Mouse (Mus musculus) retina, embryonic 14.5 days (tissue): ENCODE results near the gene Upk2.

Source experiments
- DNase-seq: peaks from one replicate; pipeline ENCODE4 v3.0.0-alpha.2; 2015; ENCODE audit warnings: low spot score

The Upk2 gene

DNA sequence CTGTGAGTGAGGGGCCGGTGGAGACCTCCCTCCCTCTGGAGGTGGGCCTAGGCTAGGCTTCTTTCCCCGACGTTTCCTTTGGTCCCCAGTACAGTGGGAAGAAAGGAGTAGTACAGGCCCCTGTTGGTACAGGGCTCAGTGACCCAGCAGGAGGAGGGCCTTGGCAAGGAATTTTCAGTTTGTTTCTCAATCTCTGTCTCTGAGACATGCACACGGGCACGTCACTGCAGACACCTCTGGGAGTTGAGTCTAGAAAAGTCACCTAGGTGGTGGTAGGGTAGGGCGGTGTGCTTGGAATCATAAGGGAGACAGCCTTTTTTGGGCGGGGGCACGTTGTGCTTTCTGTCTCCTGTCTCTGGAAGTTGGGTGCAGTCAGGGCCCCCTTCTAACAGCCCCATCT is 33.6 kb upstream of the Upk2 start:
- no peak for DNase-seq

DNA sequence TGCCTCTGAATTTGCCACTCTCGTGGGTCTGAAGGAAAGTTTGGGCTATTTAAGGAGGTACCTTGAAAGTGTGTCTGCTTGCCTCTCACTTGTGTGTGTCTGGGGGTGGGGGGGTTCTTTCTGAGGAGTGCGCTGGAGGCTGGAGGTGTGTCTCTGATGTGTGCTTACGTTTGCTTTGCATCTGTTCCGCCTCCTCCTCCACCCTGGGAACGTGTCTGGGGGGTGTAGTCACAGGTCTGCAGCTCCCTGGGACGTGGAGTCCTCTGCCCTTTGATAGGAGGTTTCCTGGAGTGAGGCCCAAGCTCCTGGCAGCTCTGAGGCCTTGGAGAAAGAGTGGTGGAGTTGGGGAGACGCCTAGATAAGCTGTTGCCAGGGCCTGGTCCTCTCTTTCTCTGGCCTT is 32.7 kb upstream of the Upk2 start:
- no peak for DNase-seq

DNA sequence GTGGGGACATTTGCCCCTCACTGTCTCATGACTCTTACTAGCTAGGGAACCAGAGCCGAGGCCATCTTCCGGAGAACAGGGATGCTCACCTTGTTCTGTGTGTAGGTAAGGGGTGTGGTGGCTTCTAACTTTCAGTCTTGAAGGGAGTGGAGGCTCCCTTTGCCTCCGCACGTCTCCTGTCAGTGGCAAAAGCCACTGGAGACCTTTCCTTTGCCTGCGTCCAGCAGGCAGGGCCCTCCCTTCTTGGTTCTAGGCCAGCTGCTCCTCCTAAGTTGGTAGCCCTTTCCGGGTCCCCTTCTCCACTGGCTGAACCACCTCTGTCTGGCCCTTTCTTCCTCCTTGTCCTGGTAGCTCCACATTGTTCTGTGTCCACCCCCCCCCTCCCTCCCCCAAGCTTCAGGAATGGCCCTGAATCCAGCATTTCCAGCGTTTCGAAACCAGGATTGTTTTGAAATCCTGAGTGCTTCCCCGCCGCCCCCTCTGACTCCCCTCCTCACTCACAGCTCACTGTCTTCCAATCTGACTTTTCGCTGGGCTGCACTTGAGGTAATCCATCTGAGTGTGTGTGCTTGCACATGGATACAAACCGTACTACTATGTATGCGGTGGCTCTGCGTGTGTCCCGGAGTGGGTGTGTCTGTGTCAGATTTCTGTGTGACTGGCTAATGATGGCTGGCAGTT is 32.1 kb upstream of the Upk2 start:
- DNase-seq, result no peak

DNA sequence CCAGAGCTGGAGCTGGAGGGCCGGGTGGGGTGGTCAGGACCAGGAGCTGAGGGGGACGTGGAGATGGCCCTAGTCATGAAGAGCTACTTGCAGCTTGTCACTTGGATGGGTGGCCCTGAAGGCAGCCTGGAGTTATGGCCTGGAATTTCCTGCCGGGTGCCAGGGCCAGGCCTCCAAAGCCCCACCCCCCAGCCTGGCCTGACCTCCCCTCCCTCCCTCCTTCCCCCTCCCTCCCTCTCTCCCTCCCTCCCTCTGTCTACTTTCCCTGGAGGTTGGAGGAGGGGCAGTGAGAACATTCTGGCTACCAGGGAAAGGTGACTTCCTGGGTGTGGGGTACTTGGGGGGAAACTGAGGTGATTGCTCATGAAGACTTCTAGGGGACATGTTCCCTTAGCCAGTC is 31.6 kb upstream of the Upk2 start:
- DNase-seq, result no peak

DNA sequence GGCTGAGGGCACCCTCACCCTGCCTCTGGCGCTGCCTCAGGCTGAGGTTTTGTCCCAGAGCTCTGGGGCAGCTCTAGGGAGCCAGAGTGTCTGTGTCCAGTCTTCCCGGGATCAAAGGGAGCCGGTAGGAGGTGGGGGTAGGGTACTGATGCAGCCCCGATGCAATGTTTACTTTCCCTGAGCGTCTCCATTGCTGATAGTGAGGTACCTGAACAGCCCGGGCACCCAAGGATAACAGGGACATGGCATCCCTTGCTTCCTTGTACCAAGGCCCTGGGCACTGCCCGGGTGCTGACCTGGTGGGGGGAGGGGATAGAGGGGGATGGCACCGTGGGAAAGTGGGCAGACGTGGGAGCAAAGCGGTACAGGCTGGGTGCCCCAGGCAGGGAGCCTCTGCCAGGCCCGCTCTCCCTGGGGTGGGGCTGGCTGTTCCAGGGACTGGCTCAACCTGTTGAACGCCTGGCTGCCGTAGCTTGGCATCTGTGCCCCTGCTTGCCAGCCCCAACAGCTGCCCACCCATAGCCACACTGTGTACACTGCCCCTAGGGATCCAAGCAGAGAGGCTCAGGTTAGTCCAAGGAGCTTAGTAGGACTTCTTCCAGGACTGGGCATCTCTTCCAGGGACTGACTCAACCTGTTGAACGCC is 30.9 kb upstream of the Upk2 start:
- DNase-seq, result no peak

DNA sequence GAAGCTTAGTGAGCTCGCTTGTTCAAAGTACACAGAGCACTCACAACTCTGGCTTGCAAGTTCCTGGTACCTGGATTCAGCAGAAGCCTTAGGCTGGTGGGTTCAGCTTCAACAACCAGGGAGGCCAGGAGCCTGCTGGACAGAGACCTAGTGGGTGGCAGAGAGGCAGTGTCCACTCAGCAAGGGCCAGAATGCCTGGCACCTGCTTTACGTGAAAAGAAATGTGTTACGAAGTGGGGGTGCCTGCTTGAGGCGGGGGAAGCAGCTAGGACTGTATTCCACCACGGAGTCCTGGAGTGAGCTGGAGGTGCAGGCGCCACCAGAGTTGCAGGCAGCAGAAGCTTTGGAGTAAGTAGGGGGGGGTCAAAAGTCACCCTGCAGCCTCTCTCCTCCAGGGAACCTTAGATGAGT is 30.3 kb upstream of the Upk2 start:
- no peak for DNase-seq

DNA sequence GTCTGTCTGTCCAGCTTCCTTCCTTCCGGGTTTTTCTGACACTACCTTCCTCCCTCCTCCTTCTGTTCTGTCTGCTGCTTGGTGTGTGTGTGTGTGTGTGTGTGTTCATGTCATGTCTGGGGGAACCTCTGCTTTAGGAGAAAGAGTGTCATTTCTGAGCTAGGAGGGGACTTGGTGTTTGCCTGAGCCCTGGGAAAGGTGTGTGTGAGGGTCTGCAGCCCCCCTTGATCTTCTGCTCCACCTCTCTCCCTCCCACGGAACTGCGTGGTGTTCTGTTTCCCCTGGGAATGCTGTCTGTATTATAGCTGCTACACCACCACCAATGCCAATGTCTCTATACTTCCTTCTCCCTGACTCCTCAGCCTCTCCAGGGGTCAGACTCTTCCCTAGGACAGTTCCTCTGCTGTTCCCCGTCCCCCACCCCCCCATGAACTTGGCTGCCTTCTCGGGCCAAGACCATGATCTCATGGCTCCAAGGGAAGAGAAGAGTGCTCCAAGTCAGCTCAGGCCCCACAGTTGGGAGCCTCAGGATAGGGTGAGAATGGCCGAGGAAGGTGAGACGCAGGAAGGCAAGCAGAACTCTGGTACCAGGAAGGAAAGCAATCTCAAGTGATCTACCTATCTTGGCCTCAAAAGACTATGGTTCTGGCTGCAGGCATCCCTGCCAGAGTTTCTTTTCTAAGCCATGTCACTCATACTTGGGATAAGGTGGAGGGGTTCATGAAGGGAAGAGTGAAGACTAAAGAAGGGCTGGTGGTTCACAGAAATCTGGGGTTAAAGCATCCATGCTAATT is 29.7 kb upstream of the Upk2 start:
- DNase-seq, result no peak

DNA sequence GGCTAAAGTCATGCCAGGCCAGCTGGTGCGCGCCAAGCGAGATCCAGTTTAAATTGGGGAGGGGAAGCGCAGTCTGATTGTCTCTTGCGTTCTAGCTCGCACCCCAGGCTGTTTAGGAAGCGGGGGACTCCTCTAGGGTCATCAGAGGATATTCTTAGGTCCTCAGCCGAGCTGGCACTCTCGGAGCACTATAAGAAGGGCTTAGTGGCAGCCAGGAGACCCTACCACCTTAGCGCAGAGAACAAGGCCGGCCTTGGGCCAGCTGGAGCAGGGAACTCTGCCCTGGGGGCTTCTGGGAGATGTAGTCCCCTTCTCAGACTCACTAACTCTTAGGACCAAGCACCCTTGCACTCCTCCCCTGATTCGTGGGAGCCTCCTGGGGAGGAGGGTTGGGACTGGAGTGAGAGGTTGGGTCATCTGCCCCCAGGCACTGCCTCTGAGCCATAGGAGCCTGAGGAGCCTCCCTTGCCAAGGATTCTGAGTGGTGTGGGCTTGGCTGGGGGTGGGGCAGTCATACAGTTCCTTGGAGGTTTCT is 28.8 kb upstream of the Upk2 start:
- DNase-seq, result peak; percentile 78

DNA sequence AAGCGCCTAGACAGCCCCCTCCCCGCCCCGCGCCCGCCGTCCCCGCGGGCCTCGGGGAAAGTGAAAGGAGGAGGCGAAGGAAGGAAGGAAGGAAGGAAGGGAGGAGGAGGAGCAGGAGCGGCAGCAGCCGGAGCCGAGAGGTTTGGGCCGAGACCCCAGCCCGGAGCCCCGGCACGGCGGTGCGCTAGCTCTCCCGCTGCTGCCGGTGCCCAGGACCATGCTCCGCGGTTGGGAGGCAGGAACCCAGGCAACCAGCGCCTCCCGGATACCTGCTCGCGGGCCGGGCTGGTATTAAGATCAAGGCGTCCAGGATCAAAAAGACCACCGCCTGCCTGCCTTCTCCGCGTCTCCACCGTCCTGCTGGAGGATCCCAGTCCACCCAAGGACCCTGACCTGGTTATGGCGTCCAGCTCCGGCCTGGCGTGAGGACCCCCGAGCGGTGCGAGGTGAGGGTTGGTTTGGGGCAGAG is 28.3 kb upstream of the Upk2 start:
- no peak for DNase-seq

DNA sequence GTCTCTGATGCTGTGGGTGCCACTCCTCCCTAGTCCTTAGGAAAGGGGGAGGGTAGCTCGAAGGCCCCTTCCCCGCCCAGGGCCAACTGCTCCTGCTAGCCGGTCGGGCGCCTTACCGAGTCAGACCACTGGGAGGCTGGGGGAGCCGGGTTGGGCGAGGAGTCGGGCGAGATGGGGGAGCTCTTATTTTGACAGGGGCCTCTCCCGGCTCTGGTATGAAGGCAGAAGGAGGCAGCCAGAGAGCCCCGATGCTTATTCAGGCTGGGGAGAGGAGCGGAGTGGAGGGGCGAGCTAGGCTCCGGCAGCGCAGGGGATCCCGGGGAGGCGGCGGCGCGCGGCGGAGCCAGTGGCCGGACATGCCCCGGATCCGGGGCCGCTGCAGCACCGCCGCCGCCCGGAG is 27.8 kb upstream of the Upk2 start, which contains the start of gene Bcl9l:
Gene Bcl9l, plus strand, starts transcription at position 274 of the 400 bp plus-strand sequence.
- DNase-seq, result peak; percentile 96

DNA sequence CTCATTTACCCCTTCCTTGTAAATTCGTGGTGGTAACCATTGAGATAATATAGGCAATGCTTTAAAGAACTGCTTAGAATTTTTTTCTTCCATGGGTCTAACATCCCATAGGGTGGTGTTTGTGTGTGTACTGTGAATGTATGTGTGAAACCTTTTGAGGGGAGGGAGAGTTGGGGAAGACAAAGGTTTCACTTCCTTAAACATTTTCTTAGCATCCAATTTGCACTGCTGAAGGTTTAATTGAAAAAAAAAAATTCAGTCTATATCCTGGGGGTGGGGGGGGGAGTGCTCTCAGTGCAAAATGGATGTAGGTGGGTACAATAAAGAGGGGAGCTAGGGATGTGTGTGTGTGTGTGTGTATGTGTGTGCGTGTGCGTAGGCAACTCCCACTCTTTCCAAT is 27.3 kb upstream of the Upk2 start:
- DNase-seq, result no peak

DNA sequence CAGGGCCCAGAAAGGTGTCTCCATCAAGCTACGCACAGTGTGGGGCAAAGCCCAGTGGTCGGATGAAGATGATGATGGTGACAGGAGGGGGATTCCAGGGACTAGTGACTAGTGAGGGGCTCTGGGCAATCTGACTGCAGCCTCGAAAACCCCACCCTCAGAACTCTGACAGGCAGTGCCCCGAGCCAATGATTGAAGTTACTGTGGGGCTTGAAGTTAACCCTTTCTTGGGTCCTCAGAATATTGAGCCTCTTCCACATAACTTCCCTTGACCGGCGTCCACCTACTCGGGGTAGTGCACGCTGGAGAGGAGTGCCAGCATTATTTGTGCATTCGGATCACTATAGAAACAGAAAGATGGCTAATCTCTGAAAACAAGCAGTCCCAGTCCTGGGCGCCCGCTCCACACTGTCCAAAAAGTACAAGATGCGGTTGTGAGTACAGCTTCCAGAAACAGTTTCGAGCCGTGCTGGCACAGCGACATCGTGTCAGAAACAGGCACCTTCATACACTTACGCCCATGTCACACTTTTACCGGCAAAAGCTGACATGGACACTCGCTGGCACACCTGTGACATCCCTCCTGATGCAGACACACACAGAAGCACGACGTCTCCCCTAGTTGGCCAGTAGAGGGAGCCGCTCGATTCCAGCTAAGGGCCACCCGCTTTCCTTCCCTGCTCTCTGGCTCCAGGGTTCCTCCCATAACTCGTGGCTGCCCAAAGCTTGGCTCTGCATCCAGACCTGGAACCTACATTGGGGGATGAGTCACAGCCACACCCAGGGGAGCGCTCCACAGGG is 25.1 kb upstream of the Upk2 start:
- peak; percentile 94 for DNase-seq

DNA sequence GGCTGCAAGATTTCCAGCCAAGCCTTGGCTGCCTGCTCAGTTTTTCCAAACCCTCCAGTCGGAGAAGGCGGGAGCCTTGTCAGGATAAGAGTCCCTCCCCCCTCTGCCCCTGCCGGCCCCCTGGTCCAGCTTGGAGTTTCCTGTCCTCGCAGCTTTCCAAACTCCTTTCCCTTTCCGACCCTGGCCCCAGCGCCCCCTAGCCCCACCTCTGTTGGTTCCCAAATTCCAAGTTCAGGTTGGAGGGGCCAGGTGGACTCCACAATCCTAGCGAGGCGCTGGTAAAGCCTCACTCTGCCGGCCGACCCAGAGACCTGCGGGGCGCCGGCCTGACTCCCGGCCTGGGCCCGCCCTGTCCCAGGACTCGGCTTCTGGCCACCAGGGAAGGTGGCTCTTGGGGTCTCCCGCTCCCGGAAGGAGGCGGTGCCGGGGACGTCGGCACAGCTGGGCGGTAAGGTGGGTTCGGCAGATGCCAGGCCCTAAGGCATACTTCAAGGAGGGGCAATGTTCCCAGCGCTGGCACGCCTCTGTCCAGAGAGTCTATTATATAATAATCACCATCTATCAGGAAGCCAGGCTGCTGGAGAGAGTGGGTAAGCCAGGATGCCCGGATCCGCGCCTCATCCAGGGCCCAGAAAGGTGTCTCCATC is 24.3 kb upstream of the Upk2 start:
- DNase-seq, result peak; percentile 93

DNA sequence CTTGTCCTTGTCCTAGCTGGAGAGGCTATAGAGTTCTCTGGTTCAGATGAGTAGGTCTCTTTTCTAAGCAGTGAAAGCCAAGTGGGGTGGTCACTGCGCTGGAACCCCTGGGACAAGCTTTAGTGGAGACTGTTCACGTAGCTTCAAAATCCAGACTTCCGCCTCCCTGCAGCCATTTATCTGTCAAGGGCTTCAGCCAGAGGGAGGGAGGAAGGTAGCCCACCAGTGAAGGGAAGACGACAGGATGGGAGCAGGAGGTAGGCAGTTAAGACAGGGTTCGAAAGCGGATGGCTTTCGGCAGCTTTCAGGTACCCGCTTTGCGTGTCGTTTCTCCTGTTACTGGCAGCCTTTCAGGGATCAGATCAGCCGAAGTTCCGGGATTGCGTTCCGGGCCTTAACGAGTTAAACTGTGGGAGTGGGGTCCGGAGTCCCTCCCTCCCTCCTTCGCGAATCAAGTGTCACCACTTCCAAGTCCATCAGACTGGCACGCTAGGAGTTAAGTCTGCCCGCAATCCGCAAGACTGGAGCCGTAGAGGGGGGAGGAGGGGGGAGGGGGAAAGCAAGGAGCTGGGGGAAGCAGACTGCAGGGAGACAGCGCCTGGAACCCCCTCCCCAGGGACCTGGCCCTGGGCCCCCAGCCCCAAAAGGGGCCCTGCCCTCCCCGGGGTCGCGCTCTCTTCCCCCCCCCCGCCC is 23.6 kb upstream of the Upk2 start:
- DNase-seq, result peak; percentile 91

DNA sequence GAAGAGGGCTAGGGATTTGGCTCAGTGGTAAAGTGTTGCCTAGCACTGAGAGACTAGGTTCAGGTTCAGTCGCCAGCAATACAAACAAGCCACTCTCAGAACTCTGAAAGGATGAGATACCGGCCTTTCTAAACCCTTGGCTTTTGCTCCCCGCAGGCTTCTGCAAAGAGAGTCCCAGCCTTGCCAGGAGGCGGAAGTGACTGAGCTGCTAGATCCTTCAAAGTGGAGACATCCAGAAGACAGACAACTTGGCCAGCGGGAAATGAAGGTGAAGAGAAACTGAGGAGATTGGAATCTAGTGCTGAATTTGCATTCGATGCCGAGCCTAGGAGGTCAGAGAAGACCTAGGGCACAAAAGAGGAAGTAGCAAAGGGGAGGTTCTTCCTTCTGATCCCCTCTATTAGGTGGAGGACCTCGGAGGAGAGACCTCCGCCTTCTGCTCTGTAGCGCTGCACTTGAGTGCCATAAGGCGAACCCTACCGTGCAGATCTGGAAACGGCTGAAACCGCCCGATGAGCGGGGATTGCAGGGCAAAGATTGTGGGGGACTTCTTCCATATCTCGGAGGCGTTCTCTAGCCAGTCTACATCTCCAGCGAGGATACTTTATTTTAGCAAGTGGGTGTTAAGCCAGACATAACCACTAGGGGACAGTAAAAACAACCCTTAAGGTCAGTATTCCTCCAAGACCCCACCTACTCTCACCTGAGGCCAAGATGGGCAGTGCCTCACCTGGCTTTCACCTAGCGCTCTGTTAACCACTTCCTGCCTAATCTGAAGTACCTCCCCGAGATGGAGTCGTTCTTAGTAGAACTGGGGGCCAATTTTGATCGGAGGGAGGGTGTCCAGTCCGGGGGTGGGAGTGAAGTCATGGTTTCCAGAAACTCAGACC is 22.8 kb upstream of the Upk2 start:
- DNase-seq, result peak; percentile 89

DNA sequence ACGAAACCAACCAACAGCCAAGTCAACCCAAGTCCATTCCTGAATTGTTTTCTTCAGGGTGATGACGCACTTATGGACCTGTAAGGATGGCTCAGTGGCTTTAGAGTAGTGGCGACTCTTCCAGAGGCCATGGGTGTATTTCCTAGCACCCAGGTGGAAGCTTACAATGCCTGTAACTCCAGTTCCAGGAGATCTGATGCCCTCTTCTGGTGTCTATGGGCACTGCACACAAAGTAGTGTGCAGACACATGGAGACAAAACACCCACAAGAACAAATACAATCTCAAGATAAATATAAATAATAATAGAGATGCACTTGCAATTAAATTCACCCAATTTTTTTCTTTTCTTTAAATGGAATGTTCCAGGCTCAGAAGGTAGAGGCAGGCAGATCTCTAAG is 21.2 kb upstream of the Upk2 start:
- DNase-seq, result no peak

DNA sequence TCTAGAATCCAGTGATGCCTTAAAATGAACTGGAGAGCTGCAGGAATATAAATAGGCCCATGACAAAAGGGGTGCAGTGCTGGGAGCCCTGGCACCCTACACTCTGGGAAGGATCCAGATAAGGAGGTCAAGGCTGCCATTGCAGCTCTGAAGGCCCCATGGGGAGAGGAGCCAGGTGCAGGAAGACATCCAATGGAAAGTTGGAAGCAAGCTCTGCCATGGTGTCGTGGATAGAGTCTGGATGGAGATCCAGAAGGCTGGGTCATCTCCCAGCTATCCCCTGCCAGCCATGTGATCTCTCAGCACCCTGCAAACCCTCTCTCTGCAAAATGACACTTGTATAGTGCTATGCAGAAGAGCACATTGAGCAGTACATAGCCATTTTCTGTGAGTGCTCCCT is 19.6 kb upstream of the Upk2 start:
- DNase-seq, result no peak

DNA sequence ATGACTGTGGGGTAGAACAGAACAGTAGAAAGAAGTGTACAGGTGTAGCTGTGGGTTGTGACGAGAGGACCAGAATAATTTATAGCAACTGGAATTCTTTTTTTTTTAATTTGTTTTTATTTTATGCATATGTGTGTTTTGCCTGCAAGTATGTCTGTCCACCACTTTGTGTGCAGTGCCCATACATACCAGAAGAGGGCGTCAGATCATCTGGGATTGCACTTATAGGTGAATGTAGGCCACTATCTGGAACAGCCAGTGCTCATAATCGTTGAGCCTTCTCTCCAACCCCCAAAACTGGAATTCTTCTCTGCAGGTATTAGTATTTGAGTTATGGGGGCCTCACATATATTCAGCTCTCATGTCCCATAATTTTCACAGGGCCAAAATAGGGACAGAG is 18.4 kb upstream of the Upk2 start:
- no peak for DNase-seq

DNA sequence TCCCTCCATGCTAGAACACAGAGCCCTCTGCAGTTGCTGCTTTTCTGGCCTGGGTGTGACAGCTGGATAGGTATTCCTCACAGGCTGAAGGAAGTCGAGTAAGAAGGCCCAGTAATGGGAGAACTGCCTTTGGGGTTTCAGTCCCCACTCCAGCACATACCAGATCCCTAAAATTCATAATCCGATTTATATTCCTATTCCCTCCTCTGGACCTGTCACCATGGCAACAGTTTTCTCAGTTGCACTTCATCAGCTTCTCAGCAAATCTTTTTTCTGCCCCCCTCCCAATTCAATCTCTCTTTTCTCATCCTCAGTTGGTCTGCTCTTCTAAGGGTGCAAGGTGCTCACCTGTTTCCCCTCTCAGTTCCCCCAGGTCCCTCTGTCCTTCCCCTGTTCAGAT is 14.0 kb upstream of the Upk2 start:
- DNase-seq, result no peak

DNA sequence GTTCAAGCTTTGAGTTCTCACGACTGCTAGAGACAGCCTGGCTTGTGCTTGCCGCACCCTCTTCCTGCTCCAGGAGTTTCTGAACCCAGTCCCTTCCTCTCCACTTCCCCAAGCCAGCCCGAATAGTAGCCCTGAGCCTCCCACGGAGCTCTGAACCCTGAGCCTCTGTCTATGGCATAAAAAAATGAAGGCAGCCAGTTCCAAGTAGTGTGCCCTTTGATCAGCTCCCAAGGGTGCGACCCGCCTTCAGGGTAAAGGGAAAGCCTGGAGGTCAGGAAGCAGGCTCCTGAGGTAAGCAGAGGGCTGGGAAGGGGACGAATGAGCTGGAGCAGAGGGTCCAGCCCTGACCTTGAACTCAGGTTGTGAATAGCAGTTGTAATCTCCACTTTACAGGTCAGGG is 13.4 kb upstream of the Upk2 start:
- no peak for DNase-seq
